Mouse (Mus musculus) spleen, adult 2 months (tissue): ENCODE measurements around the gene Bcdin3d.

Source experiments
- CTCF ChIP-seq: fragments of 200-500 bp; IDR thresholded peaks from 2 replicates; pipeline ENCODE4 v1.5.1; 2011; ENCODE audit warnings: mild to moderate bottlenecking, inconsistent platforms; ENCODE audit not compliant: insufficient read depth, insufficient read length, insufficient replicate concordance; ENCODE audit errors: extremely low read depth
- POLR2A ChIP-seq: fragments of 200-500 bp; IDR thresholded peaks from 2 replicates; pipeline ENCODE4 v1.6.1; 2011; ENCODE audit warnings: low read depth, low read length, inconsistent platforms

GRCm38 (mm10) chr15:99453153-99453900, 21.2 kb downstream of the Bcdin3d start:
- no peak for TF ChIP-seq CTCF
- TF ChIP-seq POLR2A, result no peak
